Mouse (Mus musculus) CD4-positive, CD25-positive, alpha-beta regulatory T cell, adult 4 months (primary cell): ENCODE results near the gene Svs2. TPM values are rescaled to one million over a fixed set of nuclear protein-coding genes. Genes with fewer than 3 reads are reported as not detected.

Experiments
- polyA plus RNA-seq, 2 experiments: library from polyadenylated mRNA; unstranded; fragments of 100-300 nt; shearing (Covaris generic); gene quantifications; one replicate each; pipeline ENCODE4 v1.2.1; 2017

The Svs2 gene
- polyA plus RNA-seq, 2 experiments from 2014 or later: not detected

Other genes with a start within 250 kb of the Svs2 start
- 10 to 100 TPM; 66.3 to 88.1 TPM for gene Ywhab, start 243.5 kb downstream of the Svs2 start, polyA plus RNA-seq
- 1 to 10 TPM in 1 of 2 experiments, not detected in 1; 4.4 TPM for gene Pabpc1l, start 213.0 kb downstream of the Svs2 start, polyA plus RNA-seq
- 100 to 1,000 TPM; 158 to 175 TPM for gene Stk4, start 168.1 kb downstream of the Svs2 start, polyA plus RNA-seq
- gene Tomm34, start 167.3 kb downstream of the Svs2 start, polyA plus RNA-seq: 100 to 1,000 TPM; 132 to 139 TPM
- under 1 TPM in 1 of 2 experiments, not detected in 1; 0.22 TPM for gene Kcns1, start 67.4 kb downstream of the Svs2 start, polyA plus RNA-seq
- not detected for gene Wfdc5, start 55.7 kb downstream of the Svs2 start, polyA plus RNA-seq
- not detected for gene Wfdc12, start 47.9 kb downstream of the Svs2 start, polyA plus RNA-seq
- gene Wfdc15a, start 38.3 kb downstream of the Svs2 start, polyA plus RNA-seq: not detected
- not detected for gene Wfdc15b, start 16.8 kb downstream of the Svs2 start, polyA plus RNA-seq
- gene Svs3b, start 18.2 kb upstream of the Svs2 start, polyA plus RNA-seq: not detected
- not detected for gene Svs4, start 40.0 kb upstream of the Svs2 start, polyA plus RNA-seq
- gene Svs3a, start 50.8 kb upstream of the Svs2 start, polyA plus RNA-seq: not detected
- not detected for gene Svs6, start 78.3 kb upstream of the Svs2 start, polyA plus RNA-seq
- gene Svs5, start 94.3 kb upstream of the Svs2 start, polyA plus RNA-seq: not detected
- 1 to 10 TPM in 1 of 2 experiments, under 1 TPM in 1; 0.75 to 1.1 TPM for gene Slpi, start 150.6 kb upstream of the Svs2 start, polyA plus RNA-seq
- not detected for gene Rbpjl, start 164.7 kb upstream of the Svs2 start, polyA plus RNA-seq
- gene Matn4, start 166.7 kb upstream of the Svs2 start, polyA plus RNA-seq: not detected
- gene Sdc4, start 205.4 kb upstream of the Svs2 start, polyA plus RNA-seq: 10 to 100 TPM; 69.7 to 93.7 TPM
- gene Sys1, start 218.5 kb upstream of the Svs2 start, polyA plus RNA-seq: 10 to 100 TPM in 1 of 2 experiments, 1 to 10 TPM in 1; 8.8 to 15.1 TPM
- not detected for gene Gm20458, start 222.5 kb upstream of the Svs2 start, polyA plus RNA-seq
- not detected for gene Trp53tg5, start 235.3 kb upstream of the Svs2 start, polyA plus RNA-seq
- 1 to 10 TPM; 3.7 to 4.5 TPM for gene Dbndd2, start 247.6 kb upstream of the Svs2 start, polyA plus RNA-seq